Comparison of ENCODE assay signal across 16 mouse cellular contexts in the genomic region with DNA sequence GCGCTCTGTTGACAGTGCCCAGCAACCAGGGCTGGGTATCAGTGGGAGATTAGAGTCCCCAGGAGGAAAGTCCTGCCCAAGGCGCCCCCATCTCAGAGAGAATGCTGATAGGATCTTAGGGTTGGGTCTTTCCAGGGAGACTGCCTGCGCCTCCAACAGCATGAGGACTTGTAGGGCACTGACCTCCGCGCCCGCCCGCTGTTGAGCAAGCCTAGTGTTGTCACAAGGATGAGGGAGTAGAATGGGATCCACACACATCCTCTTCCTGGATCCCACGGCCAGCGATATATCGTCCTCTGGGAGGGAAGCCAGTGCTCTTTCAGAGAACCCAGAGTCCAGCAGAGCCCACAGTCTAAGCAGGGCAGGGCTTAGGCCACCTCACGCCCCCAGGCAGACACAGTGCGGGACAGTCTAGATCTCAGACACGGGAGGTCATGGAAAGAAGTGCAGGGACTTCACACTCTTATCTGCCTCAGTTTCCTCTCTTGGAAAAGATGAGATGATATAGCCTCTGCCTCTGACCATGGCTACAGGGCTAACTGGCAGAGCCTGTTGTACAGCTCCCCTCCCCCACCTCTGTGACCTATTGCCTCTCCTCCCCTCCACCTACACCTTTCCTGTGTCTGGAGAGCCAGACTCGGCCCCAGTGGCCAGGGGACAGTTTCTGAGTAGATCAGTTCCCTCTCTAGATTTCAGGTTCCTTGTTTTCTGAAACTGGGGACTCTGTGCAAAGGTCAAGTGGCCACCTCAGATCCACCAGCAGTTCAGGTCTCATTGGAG. TPM values are rescaled to one million over a fixed set of nuclear protein-coding genes. Genes with fewer than 3 reads are reported as not detected.
DNase-seq lines count a peak whose midpoint lies in the region; ATAC-seq and TF ChIP-seq lines count a peak whose summit lies in the region.
"Had no signal": no experiment of that assay in that cellular context is flagged by ENCODE, and none has a peak within 500 bp of the region (broad histone marks: within the 10 kb centered on the region; RNA-seq: fewer than 3 reads in every experiment).

No protein-coding gene starts in this region.

- H3K36me3 ChIP-seq in heart, embryonic 12.5 days = no peaks in the 10 kb centered on the region
- no peaks in the 10 kb centered on the region for H3K36me3 ChIP-seq in E14TG2a.4 (ENCODE audit: insufficient read depth, low read length)
- H3K36me3 ChIP-seq in limb, embryonic 10.5 days = no peaks in the 10 kb centered on the region
- H3K36me3 ChIP-seq: midbrain, embryonic 12.5 days had no signal

- ATAC-seq in heart, embryonic 12.5 days (ENCODE audit: insufficient number of reproducible peaks, low FRiP score) = peak; percentile 58
- ATAC-seq: forebrain, embryonic 14.5 days had no signal

- no peak for DNase-seq in heart, postnatal 4 days
- DNase-seq in limb, embryonic 10.5 days (ENCODE audit: low spot score) = no peak
- peak; percentile 42 for DNase-seq in lung, postnatal 10 days
- DNase-seq in left cerebral cortex, adult 18-20 months (ENCODE audit: low spot score in 2 of 2) = no peak
- DNase-seq in gastrocnemius, adult 8-10 months (ENCODE audit: low spot score in 2 of 2) = no peak
- no peak for DNase-seq in thymus, adult 18-20 months
- DNase-seq: cerebellum, adult 11 months; gastrocnemius, postnatal 10 days; kidney, adult 18-20 months; kidney, postnatal 36 days; thymus, postnatal 14 days had no signal

- H3K27ac ChIP-seq in heart, embryonic 12.5 days (ENCODE audit: poor library complexity, severe bottlenecking) = no peak overlapping the region
- H3K27ac ChIP-seq in limb, embryonic 10.5 days = peak overlapping the region; percentile 23; the same call in 1 of the 2 replicates
- H3K27ac ChIP-seq: hindbrain, embryonic 14.5 days; midbrain, embryonic 12.5 days had no signal

- H3K27me3 ChIP-seq in heart, embryonic 12.5 days (replicated peaks) = no peaks in the 10 kb centered on the region; the same call in 1 of the 2 replicates
- no peaks in the 10 kb centered on the region for H3K27me3 ChIP-seq in E14TG2a.4 (ENCODE audit: insufficient read depth, low read length)
- H3K27me3 ChIP-seq in limb, embryonic 10.5 days (ENCODE audit: low read depth, poor library complexity, severe bottlenecking) = no peaks in the 10 kb centered on the region
- H3K27me3 ChIP-seq: midbrain, embryonic 12.5 days had no signal

- H3K4me2 ChIP-seq in heart, embryonic 12.5 days = no peak overlapping the region
- H3K4me2 ChIP-seq: hindbrain, embryonic 14.5 days; midbrain, embryonic 12.5 days had no signal

- WGBS in heart, embryonic 12.5 days = 54% methylated on average over 14 of the region's 14 CpGs
- 81% methylated on average over 14 of the region's 14 CpGs for WGBS in limb, embryonic 10.5 days

- H3K4me1 ChIP-seq in heart, embryonic 12.5 days (replicated peaks) = peaks cover 11% of the 10 kb centered on the region
- peaks cover 31% of the 10 kb centered on the region for H3K4me1 ChIP-seq in E14TG2a.4 (replicated peaks; ENCODE audit: low read depth, low read length)
- 0 out of 2 replicates have a peak, but pooled peaks cover 6% of the 10 kb centered on the region for H3K4me1 ChIP-seq in limb, embryonic 10.5 days
- H3K4me1 ChIP-seq: midbrain, embryonic 12.5 days had no signal

- H3K9ac ChIP-seq in heart, embryonic 12.5 days = no peak overlapping the region
- H3K9ac ChIP-seq: hindbrain, embryonic 14.5 days; midbrain, embryonic 12.5 days had no signal

- TF ChIP-seq CTCF in E14TG2a.4 (conservative IDR thresholded peaks at IDR 0.05; ENCODE audit: low read length) = no peak

- no peaks in the 10 kb centered on the region for H3K9me3 ChIP-seq in heart, embryonic 12.5 days (replicated peaks)
- no peaks in the 10 kb centered on the region for H3K9me3 ChIP-seq in E14TG2a.4 (ENCODE audit: low read length)
- no peaks in the 10 kb centered on the region for H3K9me3 ChIP-seq in limb, embryonic 10.5 days (replicated peaks)
- H3K9me3 ChIP-seq: midbrain, embryonic 12.5 days had no signal

- H3K4me3 ChIP-seq in heart, embryonic 12.5 days = no peak overlapping the region
- peak overlapping the region; percentile 60 for H3K4me3 ChIP-seq in E14TG2a.4 (replicated peaks; ENCODE audit: low read length)
- H3K4me3 ChIP-seq in limb, embryonic 10.5 days = no peak overlapping the region
- H3K4me3 ChIP-seq: midbrain, embryonic 12.5 days had no signal

RNA-seq across cellular contexts. Expression of gene Dusp5, which starts 52.0 kb away (rescaled TPM):
- 12.4 and 14.3 TPM in 2 replicates for polyA plus RNA-seq in heart, embryonic 12.5 days (2016; fragmentation: Nextera tagmentation; extraction: Ambion mirVana)
- 10 to 100 TPM; 18.7 to 20.7 TPM for total RNA-seq in heart, postnatal 4 days (2021)
- polyA plus RNA-seq in limb, embryonic 10.5 days (2016; fragmentation: Nextera tagmentation; extraction: Ambion mirVana) = 6.4 and 8.9 TPM in 2 replicates
- total RNA-seq in left cerebral cortex, adult 18-20 months (2021) = 10 to 100 TPM; 20.1 to 22.5 TPM
- under 1 TPM; 0.19 to 0.74 (median 0.41) TPM for total RNA-seq in gastrocnemius, adult 8-10 months (2022)

Comparison
In these comparisons a context has a peak if more than half of its experiments do, and no peak if none do; other contexts are left out.
1. RNA of gene Dusp5, which starts 52.0 kb away (total RNA-seq): 20.1 to 22.5 TPM in left cerebral cortex, adult 18-20 months and 18.7 to 20.7 TPM in heart, postnatal 4 days; 0.19 to 0.74 TPM in gastrocnemius, adult 8-10 months; every median in the first group is over 10 times any median in the second.